Mouse (Mus musculus) CH12.LX (cell line): Measurements from ENCODE around the gene Zdhhc18.

Experiments used
- CTCF ChIP-seq, 2 experiments: IDR thresholded peaks in 1 of 2; conservative IDR thresholded peaks in 1 of 2; 2 replicates each; pipeline ENCODE4 v1.5.1; 2011 to 2012; ENCODE audit warnings: low read depth in 2 of 2, low read length in 2 of 2, improper control_type of control experiment in 1 of 2, inconsistent platforms in 1 of 2, mild to moderate bottlenecking in 1 of 2, moderate library complexity in 1 of 2
- SIN3A ChIP-seq: IDR thresholded peaks from 2 replicates; pipeline ENCODE4 v1.6.1; 2012; ENCODE audit warnings: low read length, improper control_type of control experiment, inconsistent platforms
- SMC3 ChIP-seq: IDR thresholded peaks from 2 replicates; pipeline ENCODE4 v1.6.1; 2011; ENCODE audit warnings: low read depth, low read length, improper control_type of control experiment

DNA sequence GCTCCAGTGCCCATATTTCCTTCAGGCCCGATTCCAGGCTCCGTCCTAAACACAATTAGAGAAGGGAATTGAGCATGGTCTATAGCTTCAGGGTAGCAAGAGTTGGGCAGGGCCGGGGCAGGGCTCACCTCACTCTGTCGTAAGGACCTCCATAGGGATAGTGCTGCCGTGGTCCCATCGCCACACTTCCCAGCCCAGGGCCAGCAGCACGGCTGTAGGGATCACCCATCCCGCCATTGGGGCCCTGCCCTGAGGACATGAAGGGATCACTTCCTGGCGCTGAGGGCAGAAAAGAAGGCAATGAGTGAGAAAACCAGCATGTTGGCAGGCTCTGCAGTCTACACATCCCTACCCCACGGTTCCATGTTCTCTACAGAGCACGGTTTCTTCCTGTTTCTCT is 36.6 kb upstream of the Zdhhc18 start:
- TF ChIP-seq SMC3 (no peak), CTCF (conservative IDR thresholded peaks at IDR 0.05 in 1 of 2, IDR thresholded peaks at IDR 0.05 in 1 of 2; ENCODE audit: low read depth in 2 of 2, low read length in 2 of 2) (no peak), SIN3A (no peak)
